Mouse (Mus musculus) CH12.LX (cell line): ENCODE data around the gene Minpp1.

ENCODE experiments used
- HCFC1 ChIP-seq: IDR thresholded peaks from 2 replicates; pipeline ENCODE4 v1.6.1; 2012; ENCODE audit warnings: low read depth, mild to moderate bottlenecking, inconsistent platforms, low read length, improper control_type of control experiment
- ZKSCAN1 ChIP-seq: IDR thresholded peaks from 2 replicates; pipeline ENCODE4 v1.6.1; 2012; ENCODE audit warnings: low read depth, inconsistent platforms, low read length, improper control_type of control experiment, borderline replicate concordance

- TF ChIP-seq HCFC1 (no peak), ZKSCAN1 (no peak)
Observed at GRCm38 (mm10) chr19:32492339-32492738, 6.8 kb downstream of the Minpp1 start.
